In genomic region chr4:9080821-9081493, GRCm38 (mm10) we compare ENCODE assay signal across 10 mouse cellular contexts.
DNase-seq lines count a peak whose midpoint lies in the region; ATAC-seq lines count a peak whose summit lies in the region.
"Had no signal": no experiment of that assay in that cellular context is flagged by ENCODE, and none has a peak within 500 bp of the region (broad histone marks: within the 10 kb centered on the region; RNA-seq: fewer than 3 reads in every experiment).

No protein-coding gene starts in this region.

- no peak overlapping the region for H3K4me2 ChIP-seq in hindbrain, embryonic 12.5 days (replicated peaks)

- no peaks in the 10 kb centered on the region for H3K36me3 ChIP-seq in hindbrain, embryonic 10.5 days
- no peaks in the 10 kb centered on the region for H3K36me3 ChIP-seq in hindbrain, embryonic 12.5 days

- H3K4me3 ChIP-seq in hindbrain, embryonic 10.5 days: no peak overlapping the region
- H3K4me3 ChIP-seq in hindbrain, embryonic 12.5 days: no peak overlapping the region

- no peaks in the 10 kb centered on the region for H3K9me3 ChIP-seq in hindbrain, embryonic 10.5 days
- no peaks in the 10 kb centered on the region for H3K9me3 ChIP-seq in hindbrain, embryonic 12.5 days (replicated peaks)

- DNase-seq in hindbrain, embryonic 10.5 days (ENCODE audit: low spot score): no peak
- peak; percentile 65 for DNase-seq in urinary bladder, postnatal 14 days (ENCODE audit: low spot score)
- no peak for DNase-seq in urinary bladder, postnatal 10 days (ENCODE audit: low spot score)
- peak; percentile 20 for DNase-seq in c-Kit-positive CD71-negative TER-119-negative erythroid progenitor cells, embryonic 14.5 days (ENCODE audit: low read depth)
- DNase-seq in frontal cortex, postnatal 25 days (ENCODE audit: low spot score in 2 of 2): no peak
- DNase-seq in layer of hippocampus, postnatal 25 days (ENCODE audit: extremely low spot score in 1 of 2, low spot score in 1 of 2): no peak
- DNase-seq: gastrocnemius, postnatal 14 days; kidney, postnatal 10 days had no signal

- WGBS in hindbrain, embryonic 10.5 days: 85% methylated on average over 15 of the region's 15 CpGs
- WGBS in hindbrain, embryonic 12.5 days: 71% methylated on average over 15 of the region's 15 CpGs

- no peak overlapping the region for H3K9ac ChIP-seq in hindbrain, embryonic 12.5 days

- peak overlapping the region; percentile 37 for H3K27ac ChIP-seq in hindbrain, embryonic 10.5 days
- H3K27ac ChIP-seq in hindbrain, embryonic 12.5 days: no peak overlapping the region

- no peaks in the 10 kb centered on the region for H3K27me3 ChIP-seq in hindbrain, embryonic 10.5 days (ENCODE audit: insufficient read depth, poor library complexity, severe bottlenecking)
- H3K27me3 ChIP-seq in hindbrain, embryonic 12.5 days: no peaks in the 10 kb centered on the region

- no peak for ATAC-seq in hindbrain, embryonic 12.5 days (ENCODE audit: low FRiP score)
- peak; percentile 73 for ATAC-seq in megakaryocyte-erythroid progenitor cell, adult 5-6 weeks (replicated peaks; ENCODE audit: low FRiP score, low TSS enrichment, poor library complexity, severe bottlenecking)

- H3K4me1 ChIP-seq in hindbrain, embryonic 10.5 days (replicated peaks): peaks cover 39% of the 10 kb centered on the region
- peaks cover 21% of the 10 kb centered on the region for H3K4me1 ChIP-seq in hindbrain, embryonic 12.5 days

Comparison
In these comparisons a context has a peak if more than half of its experiments do, and no peak if none do; other contexts are left out.
1. DNase-seq: peak in urinary bladder, postnatal 14 days (single experiment) and c-Kit-positive CD71-negative TER-119-negative erythroid progenitor cells, embryonic 14.5 days (single experiment); none in hindbrain, embryonic 10.5 days (single experiment), urinary bladder, postnatal 10 days (single experiment), frontal cortex, postnatal 25 days (0 of 2) and layer of hippocampus, postnatal 25 days (0 of 2).